Mouse (Mus musculus): ENCODE measurements around the gene Wscd2.
A peak's percentile ranks its signal among the peaks of the same experiment; 100 is the strongest.

Gene Wscd2

DNA sequence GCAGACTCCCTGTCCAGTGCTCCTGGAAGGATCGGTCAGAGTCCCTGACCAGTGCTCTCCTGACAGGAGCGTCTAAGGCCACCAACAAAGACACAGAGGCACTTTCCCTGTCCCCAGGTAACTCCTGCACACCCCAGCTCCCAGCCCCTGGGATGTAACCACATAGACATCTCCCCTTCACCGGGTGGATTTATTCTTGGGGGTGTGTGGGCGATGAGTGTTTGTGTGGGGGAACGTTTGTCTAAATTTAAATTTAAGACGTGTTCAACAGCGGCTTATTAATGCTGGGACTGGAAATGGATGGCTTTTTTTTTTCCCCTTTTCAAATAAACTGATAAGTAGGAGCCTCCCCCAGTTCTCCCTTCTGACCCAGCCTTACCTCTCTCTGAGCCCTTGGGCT lies 49.7 kb downstream of the Wscd2 start:
- DNase-seq (ENCODE audit: low spot score), result no peak

GRCm38 (mm10) chr5:113541196-113541595 lies 51.1 kb downstream of the Wscd2 start:
- no peak for DNase-seq (ENCODE audit: low spot score)

DNA sequence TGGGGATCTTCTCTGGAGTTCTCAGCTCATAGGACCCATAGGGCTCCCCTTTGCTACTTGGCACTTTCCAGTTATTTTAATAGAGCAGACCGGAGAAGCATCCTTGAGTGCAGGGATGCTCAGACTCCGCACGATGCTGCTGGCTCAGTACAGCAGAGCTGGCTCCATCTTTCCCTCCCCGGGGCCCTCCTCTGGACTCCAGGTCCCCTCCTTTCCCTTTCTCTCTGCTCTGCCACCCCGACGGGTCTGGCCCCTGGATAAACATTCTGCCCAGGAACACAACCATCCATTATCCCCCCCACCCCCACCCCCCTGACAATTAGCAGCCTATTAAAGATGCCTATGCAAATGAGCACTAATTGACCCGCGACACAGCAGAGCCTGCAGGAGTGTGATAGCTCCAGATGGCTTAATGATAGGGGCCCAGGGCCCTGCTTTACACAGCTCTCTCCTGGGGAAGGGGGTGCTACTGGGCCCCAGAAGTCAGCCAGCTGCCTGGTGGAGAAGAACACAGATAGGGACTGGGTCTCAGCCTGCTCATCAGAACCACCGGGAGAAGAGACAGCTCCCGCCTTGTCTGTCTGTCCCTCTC lies 52.8 kb downstream of the Wscd2 start:
- no peak for DNase-seq (ENCODE audit: low spot score)

DNA sequence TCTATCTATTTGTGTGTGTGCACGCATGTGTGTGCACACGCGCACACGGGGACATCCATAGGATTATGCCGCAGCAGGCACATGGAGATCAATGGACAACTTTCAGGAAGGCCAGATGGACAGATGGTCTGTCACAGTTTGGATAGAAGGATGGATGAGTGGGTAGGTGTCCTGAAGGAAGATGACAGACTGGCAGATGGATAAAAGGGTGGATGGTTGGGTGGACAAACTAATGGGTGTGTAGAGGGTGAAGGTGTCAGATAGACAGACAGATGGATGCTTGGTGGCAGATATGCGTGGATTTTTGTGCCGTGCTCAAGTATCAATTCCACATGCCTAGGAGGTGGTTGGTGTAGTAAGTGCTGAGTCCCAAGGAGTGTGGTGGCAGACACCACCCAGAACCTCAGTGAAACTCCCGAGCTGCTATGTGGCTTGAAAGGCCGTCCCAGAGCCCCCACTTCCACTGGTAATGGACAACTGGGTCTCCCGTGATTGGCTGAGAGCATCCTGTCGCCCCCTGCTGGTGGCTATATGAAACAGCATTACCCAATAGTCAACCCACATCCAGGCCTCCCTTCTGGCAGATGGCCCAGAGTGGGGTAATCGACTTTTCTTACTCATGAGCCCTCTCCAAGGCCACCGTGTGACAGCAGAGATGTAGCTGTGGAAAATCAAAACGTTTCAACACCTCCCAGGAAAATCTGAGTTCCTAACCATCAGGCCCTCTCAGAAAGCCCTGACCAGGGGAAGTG lies 58.0 kb downstream of the Wscd2 start:
- DNase-seq (ENCODE audit: low spot score), result peak; percentile 15

DNA sequence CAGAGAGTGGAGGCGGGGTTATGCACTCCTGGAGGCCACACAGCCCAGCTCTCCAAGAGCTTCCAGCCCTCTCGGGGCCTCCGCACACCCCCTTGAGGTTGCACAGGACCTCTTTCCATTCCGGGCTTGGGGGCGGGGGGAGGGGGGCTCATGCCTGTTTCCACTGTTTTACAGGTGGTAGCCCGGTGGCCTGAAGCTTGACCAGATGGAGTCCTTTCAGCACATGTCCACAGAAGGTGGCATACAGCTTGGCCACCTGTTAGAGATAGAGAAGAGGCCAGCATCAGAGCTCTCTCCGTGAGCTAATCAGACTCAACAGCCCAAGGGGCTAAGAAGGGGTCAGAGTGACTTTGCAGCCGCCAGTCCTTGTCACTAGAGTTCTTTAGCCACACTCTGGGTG lies 60.1 kb downstream of the Wscd2 start:
- DNase-seq (ENCODE audit: low spot score), result no peak

- DNase-seq (ENCODE audit: low spot score), result no peak
These were observed 60.6 kb downstream of the Wscd2 start for GRCm38 (mm10) chr5:113550759-113551158.

- peak; percentile 11 for DNase-seq (ENCODE audit: low spot score)
These were observed 63.3 kb downstream of the Wscd2 start for GRCm38 (mm10) chr5:113553402-113553897.

DNA sequence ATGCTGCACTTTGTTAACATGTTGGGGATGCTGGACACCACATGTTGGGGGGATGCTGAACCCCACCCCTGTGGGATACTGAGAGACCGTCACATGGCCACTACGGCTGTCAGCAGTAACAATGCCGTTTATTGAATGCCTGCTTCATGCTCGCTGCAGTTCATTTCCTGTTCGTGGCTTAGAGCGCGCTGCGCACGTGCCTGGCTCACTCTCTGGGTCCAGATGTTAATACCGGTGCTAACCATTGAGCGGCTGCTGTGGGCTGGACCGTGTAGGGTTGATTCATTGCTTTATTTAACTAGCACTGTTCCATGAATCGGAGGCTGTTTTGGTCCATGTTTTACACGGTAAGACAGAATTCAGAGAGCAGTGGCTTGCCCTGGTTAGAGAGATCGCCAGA lies 64.0 kb downstream of the Wscd2 start:
- no peak for DNase-seq (ENCODE audit: low spot score)

- DNase-seq (ENCODE audit: low spot score), result no peak
These were observed 64.4 kb downstream of the Wscd2 start for GRCm38 (mm10) chr5:113554571-113554970.

- no peak for DNase-seq (ENCODE audit: low spot score)
These were observed 65.6 kb downstream of the Wscd2 start for GRCm38 (mm10) chr5:113555684-113556083.

DNA sequence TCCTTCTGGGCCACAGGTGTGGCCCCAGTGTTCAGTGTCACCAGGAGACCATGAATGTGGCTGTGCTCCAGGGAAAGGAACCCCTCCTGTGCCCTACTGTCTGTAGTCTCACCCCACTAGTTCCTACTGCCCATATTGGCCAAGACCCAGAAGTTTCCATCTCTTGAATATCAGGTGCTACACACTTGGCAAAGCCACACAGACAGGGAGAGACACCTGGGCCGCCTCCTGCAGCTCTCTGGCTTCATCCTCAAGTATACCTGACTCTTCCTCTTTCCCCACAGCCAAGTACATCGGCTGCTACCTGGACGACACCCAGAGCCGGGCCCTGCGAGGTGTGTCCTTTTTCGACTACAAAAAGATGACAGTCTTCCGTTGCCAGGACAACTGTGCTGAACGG lies 67.9 kb downstream of the Wscd2 start:
- no peak for DNase-seq (ENCODE audit: low spot score)

GRCm38 (mm10) chr5:113559627-113560026 lies 69.5 kb downstream of the Wscd2 start:
- no peak for DNase-seq (ENCODE audit: low spot score)

GRCm38 (mm10) chr5:113564463-113564862 lies 74.3 kb downstream of the Wscd2 start:
- DNase-seq (ENCODE audit: low spot score), result no peak

GRCm38 (mm10) chr5:113565101-113565854 lies 75.1 kb downstream of the Wscd2 start:
- no peak for DNase-seq (ENCODE audit: low spot score)

GRCm38 (mm10) chr5:113565858-113566257 lies 75.7 kb downstream of the Wscd2 start:
- no peak for DNase-seq (ENCODE audit: low spot score)

DNA sequence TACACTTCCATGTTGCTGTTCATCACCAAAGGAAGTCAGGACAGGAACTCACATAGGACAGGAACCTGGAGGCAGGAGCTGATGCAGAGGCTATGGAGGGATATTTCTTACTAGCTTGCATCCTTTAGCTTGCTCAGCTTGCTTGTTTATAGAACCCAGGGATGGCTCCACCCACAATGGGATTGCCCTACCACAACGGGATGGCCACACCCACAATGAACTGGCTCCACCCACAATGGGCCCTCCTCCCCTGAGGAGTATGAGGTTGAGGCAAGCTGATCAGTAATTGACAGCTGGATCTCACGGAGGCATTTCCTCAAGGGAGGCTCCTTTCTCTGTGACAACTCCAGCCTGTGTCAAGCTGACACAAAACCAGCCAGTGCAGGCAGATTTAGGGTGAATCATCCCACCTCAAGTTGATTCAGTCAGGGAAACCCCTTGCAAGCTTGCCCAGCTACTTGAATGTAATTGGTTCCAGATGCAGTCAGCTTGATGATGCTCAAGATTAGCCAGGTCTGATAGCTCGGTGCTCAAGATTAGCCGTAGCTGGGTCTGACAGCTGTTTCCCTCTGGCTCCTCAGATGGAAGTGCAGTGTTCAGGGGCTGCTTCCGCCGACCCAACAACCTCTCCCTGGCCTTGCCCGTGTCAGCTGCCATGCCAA lies 80.1 kb downstream of the Wscd2 start:
- no peak for DNase-seq (ENCODE audit: low spot score)

GRCm38 (mm10) chr5:113577555-113577954 lies 87.4 kb downstream of the Wscd2 start:
- DNase-seq (ENCODE audit: low spot score), result no peak

GRCm38 (mm10) chr5:113578428-113578827 lies 88.3 kb downstream of the Wscd2 start:
- no peak for DNase-seq (ENCODE audit: low spot score)

- DNase-seq (ENCODE audit: low spot score), result no peak
These were observed 89.0 kb downstream of the Wscd2 start for GRCm38 (mm10) chr5:113579128-113579527.

- no peak for DNase-seq (ENCODE audit: low spot score)
These were observed 90.1 kb downstream of the Wscd2 start for GRCm38 (mm10) chr5:113580248-113580647.

DNA sequence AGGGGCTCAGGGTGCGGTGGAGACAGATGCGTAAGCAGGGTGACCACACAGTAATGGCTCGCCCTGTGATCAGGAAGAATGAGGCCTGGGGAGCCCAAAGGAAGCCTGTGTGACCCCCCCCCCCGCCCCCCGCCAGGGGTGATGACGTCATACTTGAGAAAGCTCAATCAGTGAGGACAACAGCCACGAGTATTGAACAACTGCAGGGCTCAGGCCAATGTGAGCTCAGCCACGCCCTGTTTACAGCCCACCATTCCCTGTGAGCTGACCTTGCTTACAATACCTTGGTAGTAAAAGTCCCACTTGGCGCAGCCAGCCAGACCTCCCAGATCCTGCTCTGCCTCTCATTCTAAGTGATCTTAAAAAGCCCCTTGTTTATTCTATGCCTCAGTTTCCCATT lies 90.7 kb downstream of the Wscd2 start:
- no peak for DNase-seq (ENCODE audit: low spot score)

DNA sequence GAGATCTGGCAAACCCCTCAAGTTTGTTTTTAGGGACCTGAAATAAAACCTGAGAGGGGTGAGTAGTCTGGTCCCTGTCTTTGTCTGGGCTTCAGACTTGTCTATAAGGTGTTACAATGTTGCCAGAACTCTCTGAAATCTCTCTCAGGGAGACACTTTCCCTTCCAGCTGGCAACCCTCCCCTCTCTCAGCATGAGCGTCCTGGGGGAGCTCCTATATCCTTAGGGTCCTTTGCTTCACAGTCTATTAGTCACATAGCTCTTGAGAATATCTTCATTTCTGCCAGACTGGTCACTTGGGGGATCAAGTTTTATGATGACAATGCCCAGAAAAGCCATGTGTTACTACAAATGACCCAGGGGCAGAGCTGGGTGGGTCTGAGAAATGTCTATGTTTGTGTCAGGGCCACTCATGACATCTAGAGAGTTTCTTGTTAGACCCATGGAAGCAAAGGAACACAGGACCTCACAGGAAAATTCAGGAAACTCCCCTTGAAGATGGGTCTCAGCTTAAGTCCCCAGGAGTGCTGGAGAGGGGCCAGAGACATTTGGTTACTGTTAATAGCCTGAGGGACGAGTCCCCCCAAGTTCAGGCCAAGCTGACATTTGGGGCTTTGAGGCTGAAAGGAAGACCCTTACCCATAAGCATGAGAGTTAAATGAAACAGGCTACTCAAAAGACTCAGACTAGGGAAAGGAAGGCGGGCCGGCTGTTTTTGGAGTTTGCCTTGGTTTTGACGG lies 93.5 kb downstream of the Wscd2 start:
- no peak for DNase-seq (ENCODE audit: low spot score)
